Mouse (Mus musculus) spleen, postnatal 4 days (tissue): ENCODE data around the gene Elmo1.

Experiments used
- DNase-seq, 2 experiments: peaks; one replicate each; pipeline ENCODE4 v3.0.0; 2022; ENCODE audit warnings: low spot score in 2 of 2

Gene Elmo1

GRCm38 (mm10) chr13:20094916-20095700 lies 4.7 kb downstream of the Elmo1 start:
- DNase-seq, result peak in 1 of 2 experiments; percentile 40

- no peak for DNase-seq
Observed at GRCm38 (mm10) chr13:20097006-20097617, 6.7 kb downstream of the Elmo1 start.

GRCm38 (mm10) chr13:20097934-20098593 lies 7.7 kb downstream of the Elmo1 start:
- no peak for DNase-seq

- DNase-seq, result no peak
Observed at GRCm38 (mm10) chr13:20098594-20098965, 8.2 kb downstream of the Elmo1 start.

- DNase-seq, result no peak
Observed at GRCm38 (mm10) chr13:20099546-20099945, 9.2 kb downstream of the Elmo1 start.

GRCm38 (mm10) chr13:20100357-20100756 lies 10.0 kb downstream of the Elmo1 start:
- DNase-seq, result no peak

- no peak for DNase-seq
Observed at GRCm38 (mm10) chr13:20101691-20102090, 11.3 kb downstream of the Elmo1 start.

- DNase-seq, result no peak
Observed at GRCm38 (mm10) chr13:20104791-20105190, 14.4 kb downstream of the Elmo1 start.

GRCm38 (mm10) chr13:20105996-20106395 lies 15.6 kb downstream of the Elmo1 start:
- no peak for DNase-seq

GRCm38 (mm10) chr13:20107953-20108498 lies 17.6 kb downstream of the Elmo1 start:
- DNase-seq, result no peak

GRCm38 (mm10) chr13:20108956-20109355 lies 18.6 kb downstream of the Elmo1 start:
- no peak for DNase-seq

GRCm38 (mm10) chr13:20109446-20109845 lies 19.1 kb downstream of the Elmo1 start:
- DNase-seq, result no peak

- no peak for DNase-seq
Observed at GRCm38 (mm10) chr13:20109987-20110680, 19.7 kb downstream of the Elmo1 start.

GRCm38 (mm10) chr13:20111256-20111800 lies 20.9 kb downstream of the Elmo1 start:
- no peak for DNase-seq

GRCm38 (mm10) chr13:20115131-20115907 lies 24.9 kb downstream of the Elmo1 start:
- DNase-seq, result no peak

GRCm38 (mm10) chr13:20116019-20116418 lies 25.6 kb downstream of the Elmo1 start:
- no peak for DNase-seq

GRCm38 (mm10) chr13:20116868-20117510 lies 26.6 kb downstream of the Elmo1 start:
- DNase-seq, result no peak

GRCm38 (mm10) chr13:20117691-20118090 lies 27.3 kb downstream of the Elmo1 start:
- DNase-seq, result no peak

- no peak for DNase-seq
Observed at GRCm38 (mm10) chr13:20118909-20119308, 28.5 kb downstream of the Elmo1 start.

- peak in 1 of 2 experiments; percentile 27 for DNase-seq
Observed at GRCm38 (mm10) chr13:20120723-20121122, 30.3 kb downstream of the Elmo1 start.
